Mouse (Mus musculus) cerebral cortex, adult 2 months (tissue): ENCODE measurements around the gene Il1r2.

Experiments used
- WGBS: fragments of 180-500 bp; shearing (Covaris S2); methylation state at CpG from one replicate; pipeline ENCODE4 v1.1.7; 2018; 5-methylcytosine and 5-hydroxymethylcytosine counted together

Il1r2 gene

DNA sequence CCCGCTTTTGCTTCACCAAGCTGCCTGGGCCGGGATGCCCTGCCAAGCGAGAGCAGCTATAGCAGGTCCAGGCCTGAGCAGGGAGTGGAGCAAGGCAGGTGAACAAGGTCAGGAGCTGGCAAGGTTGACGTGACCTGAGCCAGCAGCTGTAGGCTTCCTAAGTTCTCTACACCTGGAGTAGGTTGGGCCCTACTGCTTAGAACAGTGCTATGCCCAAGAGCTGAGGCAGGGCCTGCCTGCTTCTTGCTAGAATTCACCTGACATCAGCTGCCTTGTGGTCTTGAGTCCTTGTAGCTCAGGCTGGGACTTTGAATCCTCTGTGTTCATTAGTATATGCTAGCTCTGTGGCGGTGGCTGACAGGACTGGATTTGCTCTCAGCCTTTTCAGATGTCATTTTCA lies at the start of gene Il1r2:
Gene Il1r2 (plus strand): TSS at position 301 of the 400 bp plus-strand sequence.
- 98% methylated on average over 5 of the region's 5 CpGs for WGBS

DNA sequence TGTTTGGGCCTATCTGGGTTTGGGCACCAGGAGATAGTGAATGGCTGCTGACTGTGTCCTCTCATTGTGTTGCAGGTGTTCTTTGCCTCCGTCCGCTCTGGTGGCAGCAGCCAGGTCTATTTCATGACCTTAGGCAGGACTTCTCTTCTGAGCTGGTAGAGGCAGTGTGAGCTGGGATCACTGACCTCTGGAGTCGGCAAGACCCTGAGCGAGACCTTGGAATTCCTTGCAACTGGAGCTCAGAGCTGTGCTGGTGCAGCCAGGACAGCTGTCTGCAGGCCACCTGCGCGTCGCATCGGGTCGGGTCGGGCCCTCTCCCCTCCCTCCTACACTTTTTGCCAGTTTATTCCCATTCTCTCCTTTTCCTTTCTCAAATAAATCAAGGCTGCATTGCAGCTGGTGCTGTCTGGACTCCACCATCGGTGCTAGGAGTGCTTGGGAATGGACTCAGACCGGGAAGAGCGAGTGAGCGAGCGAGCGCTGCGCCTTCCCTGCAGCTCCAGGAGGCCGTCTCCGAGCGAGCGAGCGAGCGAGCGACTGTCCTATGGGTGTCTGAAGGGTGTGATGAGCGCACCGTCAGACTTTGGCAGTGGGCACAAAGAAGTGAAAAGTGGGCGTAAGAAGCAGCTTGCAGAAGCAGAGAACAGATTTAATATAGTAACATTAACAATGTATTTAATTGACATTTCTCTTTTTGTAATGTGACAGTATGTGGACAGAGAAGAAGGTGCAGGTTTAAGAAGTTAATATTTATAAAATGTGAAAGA lies 49.1 kb upstream of the Il1r2 start:
- WGBS: 71% methylated on average over 27 of the region's 27 CpGs

DNA sequence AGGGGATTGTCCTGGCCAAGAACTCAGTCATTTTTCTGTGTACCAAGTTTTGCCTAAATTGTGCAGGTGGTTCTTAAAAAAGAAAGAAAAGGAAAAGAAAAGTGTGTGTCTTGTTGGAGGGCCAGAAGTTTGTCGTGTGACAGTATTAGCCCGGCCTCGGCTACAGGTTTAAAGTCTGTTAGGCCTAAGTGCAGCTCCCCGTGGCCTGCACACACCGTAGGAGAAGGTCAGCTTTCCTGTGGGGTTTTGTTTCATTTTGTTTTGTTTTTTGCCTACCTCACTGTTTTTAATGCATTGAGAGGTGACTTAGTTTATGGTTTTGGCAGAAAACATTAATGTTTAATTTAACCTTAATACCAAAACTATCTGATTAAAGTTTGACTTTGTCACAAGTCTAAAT lies 48.5 kb upstream of the Il1r2 start:
- WGBS: 67% methylated on average over 5 of the region's 5 CpGs

DNA sequence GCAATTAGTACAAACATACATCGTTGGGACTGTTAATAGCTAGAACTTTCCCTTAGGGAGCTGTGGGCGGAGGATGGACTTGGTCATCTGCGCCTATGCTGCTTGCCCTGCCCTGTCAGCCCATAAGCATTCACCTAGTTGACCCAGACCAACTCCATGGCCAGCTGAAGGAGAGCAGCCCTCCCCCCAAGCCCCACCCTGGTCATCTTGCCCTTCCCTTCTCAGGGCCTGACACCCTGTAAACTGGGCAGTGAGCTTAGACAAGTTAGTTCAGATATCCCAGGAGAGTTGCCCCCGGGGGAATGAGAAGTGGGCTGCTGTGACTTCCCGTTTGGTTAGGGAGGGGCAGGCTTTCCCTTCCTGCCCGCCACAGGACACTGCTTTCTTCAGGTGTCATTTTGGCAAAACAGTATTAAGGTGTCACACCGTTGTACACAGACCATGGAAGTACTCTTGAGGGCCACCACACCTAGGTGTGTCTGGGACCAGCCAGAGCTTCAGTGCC lies 46.7 kb upstream of the Il1r2 start:
- 79% methylated on average over 7 of the region's 7 CpGs for WGBS

DNA sequence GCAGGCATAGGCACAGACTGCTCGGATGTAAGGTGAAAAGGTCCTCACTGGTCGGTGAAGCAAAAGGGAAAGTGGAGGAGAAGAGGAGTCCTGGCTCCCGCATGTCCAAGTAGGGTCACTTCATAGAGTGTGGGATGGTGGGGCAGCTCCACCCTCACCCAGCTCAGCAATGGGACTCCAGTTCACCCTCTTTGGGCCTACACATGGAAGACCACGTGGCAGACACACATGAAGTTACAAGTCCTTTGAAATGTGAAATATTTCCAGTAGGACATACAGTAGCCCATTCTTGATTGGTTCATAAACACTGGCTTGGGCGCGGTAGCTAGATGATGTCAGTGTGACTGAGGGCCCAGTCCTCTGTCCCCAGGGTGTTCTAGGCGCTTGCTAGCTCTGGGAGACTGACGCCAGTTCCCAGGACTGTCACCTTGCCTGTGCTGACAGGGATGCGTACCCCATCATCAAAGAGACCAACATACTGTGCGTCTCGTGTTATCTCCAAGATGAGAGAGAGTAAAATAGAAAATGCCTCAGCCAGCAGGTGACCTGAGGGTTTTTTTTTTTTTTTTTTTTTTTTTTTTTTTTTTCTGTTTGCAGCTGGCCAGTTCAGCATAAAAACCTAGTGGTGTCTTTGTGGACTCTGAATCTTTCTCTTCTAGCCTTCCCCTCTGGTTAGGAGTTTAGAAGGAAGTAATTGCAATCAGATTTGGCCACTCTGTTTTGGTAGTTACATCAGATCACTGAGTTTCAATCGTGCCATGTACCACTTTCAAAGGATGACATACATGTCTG lies 45.5 kb upstream of the Il1r2 start:
- 84% methylated on average over 12 of the region's 12 CpGs for WGBS

DNA sequence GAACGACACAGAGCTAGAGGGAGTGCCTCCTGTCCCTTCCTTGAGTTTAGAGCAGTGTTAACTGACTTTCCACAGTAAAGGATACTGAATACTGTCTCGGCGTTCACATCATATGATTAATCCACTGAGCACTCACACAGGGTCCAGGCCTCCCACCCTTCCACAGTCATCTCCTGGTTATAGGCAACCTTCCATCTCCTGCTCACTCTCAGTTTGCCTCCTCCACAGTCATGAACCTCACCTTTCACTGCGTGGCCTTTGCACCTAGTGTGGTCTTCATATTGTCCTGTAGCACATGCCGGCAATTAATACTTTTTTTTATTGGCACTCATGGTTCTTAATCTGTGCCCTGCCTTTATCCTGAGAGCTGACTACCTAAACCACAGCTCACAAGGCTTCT lies 44.3 kb upstream of the Il1r2 start:
- 93% methylated on average over 5 of the region's 5 CpGs for WGBS

DNA sequence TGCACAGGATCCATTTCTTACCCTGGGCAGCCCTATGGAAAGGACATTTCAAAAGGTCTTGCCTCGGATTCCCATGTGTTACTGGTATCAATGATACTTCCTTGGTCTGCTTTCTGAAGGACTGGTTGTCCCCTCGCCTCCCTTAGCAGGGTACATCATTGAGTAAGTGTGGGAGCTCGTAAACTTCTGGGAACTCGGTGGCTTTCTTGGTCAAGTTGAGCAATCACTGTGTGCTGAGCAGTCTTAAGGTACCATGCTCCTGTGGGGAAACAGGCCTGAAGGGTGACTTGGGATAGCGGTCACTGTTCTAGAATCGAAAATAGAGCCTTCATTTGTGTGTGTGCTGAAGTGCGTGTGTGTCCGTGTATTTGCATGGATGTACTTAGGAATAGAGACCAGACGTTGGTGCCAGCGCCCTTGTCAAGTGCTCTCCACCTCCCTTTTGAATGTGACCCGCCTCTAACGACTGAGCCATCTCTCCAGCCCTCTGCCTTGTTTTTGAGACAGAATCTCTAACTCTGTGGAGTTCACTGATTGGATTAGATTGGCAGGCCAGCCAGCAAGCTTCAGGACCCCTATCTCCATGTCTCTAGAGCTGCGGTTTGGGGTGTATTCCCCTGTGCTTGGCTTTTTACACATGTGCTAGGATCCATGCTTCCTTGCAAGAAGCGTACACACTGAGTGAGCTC lies 43.4 kb upstream of the Il1r2 start:
- 89% methylated on average over 14 of the region's 14 CpGs for WGBS

DNA sequence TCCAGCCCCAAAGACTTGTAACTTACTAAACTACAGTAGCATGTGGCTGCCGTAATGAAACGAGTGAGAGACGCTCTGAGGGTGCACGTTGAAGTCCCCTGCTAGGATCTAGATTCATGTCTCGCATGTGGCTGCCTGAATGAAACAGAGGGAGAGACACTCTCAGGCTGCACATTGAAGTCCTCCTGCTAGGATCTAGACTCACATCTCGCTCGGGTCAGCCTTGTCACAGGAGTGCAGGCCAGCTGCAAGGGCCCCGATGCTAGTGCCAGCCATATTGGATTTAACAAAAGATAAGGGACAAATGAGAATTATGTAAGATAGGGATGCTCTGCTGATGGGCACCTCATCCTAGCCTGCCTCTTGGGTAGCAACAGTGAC lies 42.9 kb upstream of the Il1r2 start:
- 88% methylated on average over 8 of the region's 8 CpGs for WGBS

- WGBS: 87% methylated on average over 2 of the region's 2 CpGs
Measured at GRCm38 (mm10) chr1:40031626-40032025, 42.3 kb upstream of the Il1r2 start.

GRCm38 (mm10) chr1:40033315-40033714 lies 40.6 kb upstream of the Il1r2 start:
- WGBS: 85% methylated on average over 4 of the region's 4 CpGs

DNA sequence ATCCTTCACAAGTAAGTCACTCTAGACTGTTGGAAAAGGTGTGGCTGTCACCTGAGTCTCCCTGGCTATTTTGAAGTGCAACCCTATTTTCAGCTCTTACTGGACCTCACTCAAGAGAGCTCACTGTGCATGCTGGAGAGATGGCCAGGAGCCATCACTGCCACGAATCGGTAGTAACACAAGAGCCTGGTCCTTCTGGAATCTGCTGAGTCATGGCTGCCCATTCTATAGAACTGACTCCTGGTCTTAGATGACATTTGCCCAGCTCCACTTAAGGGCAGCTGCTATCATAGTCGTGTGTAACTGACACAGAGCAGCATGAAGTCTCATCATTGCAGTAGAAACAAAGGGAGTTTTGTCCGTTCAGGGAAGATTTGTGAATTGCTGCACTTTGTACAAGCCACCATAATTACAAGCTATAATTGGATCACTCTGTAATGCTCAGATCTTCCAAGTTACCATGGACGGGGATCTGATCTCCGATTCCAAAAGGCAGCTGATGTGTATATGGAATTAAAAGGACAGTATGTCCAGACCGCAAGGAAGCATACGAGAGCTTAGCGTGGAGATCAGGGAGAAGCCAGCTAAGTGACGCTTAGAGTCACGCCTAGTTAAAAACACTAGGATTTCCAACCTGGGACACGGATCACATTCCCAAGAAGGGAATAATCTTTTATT lies 40.0 kb upstream of the Il1r2 start:
- WGBS: 51% methylated on average over 12 of the region's 12 CpGs

GRCm38 (mm10) chr1:40037831-40038230 lies 36.0 kb upstream of the Il1r2 start:
- WGBS: 90% methylated on average over 6 of the region's 6 CpGs

DNA sequence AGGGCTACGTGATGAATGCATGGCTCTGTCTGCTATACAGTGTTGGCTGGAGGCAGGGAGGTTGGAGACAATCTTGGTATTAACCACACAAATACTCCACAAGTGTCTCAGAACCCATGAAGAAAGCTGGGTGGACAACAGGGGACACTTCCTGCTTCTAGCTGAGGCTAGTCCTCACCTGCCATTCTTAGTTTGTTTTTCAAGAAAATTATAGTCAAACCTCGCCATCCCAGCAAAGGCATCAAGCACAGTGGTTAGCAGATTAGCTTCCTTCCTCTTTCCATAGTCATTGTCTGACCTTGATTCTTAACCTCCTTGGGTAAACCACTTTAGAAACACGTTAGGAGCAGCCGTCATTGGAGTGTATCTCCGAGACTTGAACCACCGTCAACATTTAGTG lies 28.2 kb upstream of the Il1r2 start:
- WGBS: 83% methylated on average over 6 of the region's 6 CpGs

GRCm38 (mm10) chr1:40046600-40046999 lies 27.3 kb upstream of the Il1r2 start:
- WGBS: 83% methylated on average over 5 of the region's 5 CpGs

DNA sequence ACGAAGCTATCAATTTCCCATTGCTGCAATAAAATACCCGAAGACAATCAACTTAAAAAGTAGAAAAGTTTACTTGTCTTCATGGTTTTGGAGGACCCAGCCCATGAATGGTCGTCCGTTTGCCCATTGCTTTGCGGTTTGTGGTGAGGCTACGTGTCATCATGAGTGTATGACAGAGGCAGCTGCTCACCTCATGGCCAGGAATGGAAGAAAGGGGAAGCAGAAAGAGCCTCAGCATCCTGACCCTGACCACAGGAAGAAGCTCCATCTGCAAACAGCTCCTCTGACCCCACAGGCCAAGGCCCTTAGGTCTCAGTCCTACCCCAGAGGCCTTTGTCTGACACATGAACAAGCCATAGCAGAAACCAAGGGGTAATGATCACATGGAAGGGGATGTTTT lies 22.7 kb upstream of the Il1r2 start:
- 94% methylated on average over 6 of the region's 6 CpGs for WGBS

DNA sequence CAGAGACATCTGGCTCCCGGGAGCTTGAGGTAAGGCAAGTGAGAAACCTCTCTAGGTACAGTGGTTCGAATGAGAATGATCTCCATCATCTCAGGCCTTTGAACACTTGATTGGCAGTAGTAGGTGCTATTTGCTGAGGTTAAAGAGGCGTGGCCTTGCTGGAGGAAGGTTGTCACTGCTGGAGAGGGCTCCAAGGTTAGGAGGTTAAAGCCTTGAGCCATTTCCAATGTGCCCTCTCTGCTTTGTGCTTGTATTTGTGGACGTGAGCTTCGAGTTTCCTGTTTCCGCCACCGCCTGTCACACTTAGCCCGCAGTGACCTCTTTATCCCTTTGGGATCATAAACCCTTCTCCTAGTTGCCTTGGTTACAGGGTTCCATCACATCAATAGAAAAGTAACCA lies 21.7 kb upstream of the Il1r2 start:
- WGBS: 85% methylated on average over 8 of the region's 8 CpGs

- 61% methylated on average over 5 of the region's 5 CpGs for WGBS
Measured at GRCm38 (mm10) chr1:40053071-40053470, 20.8 kb upstream of the Il1r2 start.

GRCm38 (mm10) chr1:40055051-40055450 lies 18.8 kb upstream of the Il1r2 start:
- 85% methylated on average over 7 of the region's 7 CpGs for WGBS

DNA sequence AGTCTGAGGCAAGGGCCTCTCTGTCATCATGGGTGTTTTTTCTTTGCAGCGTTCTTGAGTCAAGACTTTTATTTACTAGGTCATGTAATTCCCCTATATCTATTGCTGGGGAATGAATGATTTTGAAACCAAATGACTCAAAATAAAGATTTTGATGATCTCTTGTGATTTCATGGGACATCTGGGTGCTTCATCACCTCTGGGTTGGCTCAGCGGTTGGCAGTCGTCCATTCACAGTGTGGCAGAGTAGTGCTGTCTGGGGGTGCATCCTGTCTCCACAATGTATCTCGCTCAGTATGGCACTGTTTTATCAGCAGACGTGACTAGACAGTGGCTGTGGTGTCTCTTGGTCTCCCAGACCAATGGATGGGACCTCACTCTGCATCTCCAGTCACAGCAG lies 17.9 kb upstream of the Il1r2 start:
- WGBS: 75% methylated on average over 5 of the region's 5 CpGs

- WGBS: 80% methylated on average over 5 of the region's 5 CpGs
Measured at GRCm38 (mm10) chr1:40057351-40057750, 16.5 kb upstream of the Il1r2 start.

DNA sequence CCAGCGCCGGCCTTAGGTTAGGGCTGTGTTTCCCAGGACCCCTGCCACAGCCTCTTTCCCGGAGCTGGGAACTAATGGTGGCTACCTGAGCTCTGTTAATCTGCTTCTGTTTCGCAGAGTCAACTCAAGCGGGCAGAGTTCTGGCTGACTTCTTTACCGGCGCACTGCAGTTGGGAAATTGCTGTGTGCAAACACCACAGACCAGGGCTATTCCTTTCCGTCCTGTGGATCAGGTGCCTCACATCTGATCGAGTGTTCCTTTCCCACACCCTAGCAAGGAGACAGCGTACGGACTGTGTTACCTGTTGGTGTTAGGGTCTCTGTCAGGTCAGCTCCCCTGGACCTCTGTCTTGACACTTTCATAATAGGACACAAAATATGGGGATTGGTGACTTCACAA lies 15.9 kb upstream of the Il1r2 start:
- 82% methylated on average over 11 of the region's 11 CpGs for WGBS
